Mouse (Mus musculus) hindbrain, embryonic 10.5 days (tissue): ENCODE results near the gene Dlg5. TPM values are rescaled to one million over a fixed set of nuclear protein-coding genes. Genes with fewer than 3 reads are reported as not detected.
A peak's percentile ranks its signal among the peaks of the same experiment; 100 is the strongest.

Source experiments
- DNase-seq: peaks from one replicate; pipeline ENCODE4 v3.0.0-alpha.2; 2017; ENCODE audit warnings: low spot score
- H3K27ac ChIP-seq: fragments of 300-500 bp; sonication (generic); 2 replicates; pipeline ENCODE4 v1.5.1; 2016; ENCODE audit warnings: mild to moderate bottlenecking, moderate library complexity
- H3K27me3 ChIP-seq: fragments of 300-500 bp; sonication (generic); 2 replicates; pipeline ENCODE4 v1.6.1; 2016; ENCODE audit warnings: mild to moderate bottlenecking; ENCODE audit not compliant: poor library complexity, insufficient read depth, severe bottlenecking
- H3K36me3 ChIP-seq: fragments of 300-500 bp; sonication (generic); 2 replicates; pipeline ENCODE4 v1.6.1; 2016; ENCODE audit warnings: mild to moderate bottlenecking, moderate library complexity
- H3K4me1 ChIP-seq: fragments of 300-500 bp; sonication (generic); replicated peaks from 2 replicates; pipeline ENCODE4 v1.6.1; 2016; ENCODE audit warnings: mild to moderate bottlenecking
- H3K4me3 ChIP-seq: fragments of 300-500 bp; sonication (generic); 2 replicates; pipeline ENCODE4 v1.5.1; 2016; ENCODE audit warnings: mild to moderate bottlenecking, moderate library complexity
- H3K9me3 ChIP-seq: fragments of 300-500 bp; sonication (generic); 2 replicates; pipeline ENCODE4 v1.6.1; 2016; ENCODE audit warnings: mild to moderate bottlenecking, moderate library complexity
- WGBS: fragments of 180-500 bp; shearing (Covaris S2); methylation state at CpG from one replicate; pipeline ENCODE4 v1.1.7; 2016; 5-methylcytosine and 5-hydroxymethylcytosine counted together
- polyA plus RNA-seq: library from polyadenylated mRNA; unstranded; fragments of >200 nt; fragmentation: Nextera tagmentation; extraction: Ambion mirVana; gene quantifications from 2 replicates; pipeline ENCODE4 v1.2.1, GENCODE M21; 2016

Dlg5 gene
- polyA plus RNA-seq, 1 experiment from 2014 or later = 12.7 TPM

DNA sequence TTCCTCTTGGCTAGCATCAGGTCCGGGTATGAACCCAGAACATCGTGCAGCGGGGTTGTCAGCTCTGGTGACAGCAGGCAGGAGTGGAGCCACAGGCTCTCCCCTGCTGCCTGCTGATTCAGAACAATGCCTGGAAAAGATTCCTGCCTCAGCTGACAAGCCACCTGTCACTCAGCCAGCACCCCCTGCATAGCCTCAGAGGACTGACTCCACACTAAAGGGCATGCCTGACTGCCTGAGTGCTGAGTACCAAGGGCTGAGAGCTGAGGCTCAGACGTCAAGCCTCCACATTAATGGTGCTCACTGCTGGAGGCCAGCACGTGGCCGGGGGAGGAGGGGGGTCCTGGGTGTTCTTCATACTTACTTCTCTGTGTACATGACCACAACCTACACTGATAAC lies 72.4 kb downstream of the Dlg5 start:
- H3K9me3 ChIP-seq = no peaks in the 10 kb centered on the region
- no peak overlapping the region for H3K27ac ChIP-seq
- 46% methylated on average over 6 of the region's 6 CpGs for WGBS

DNA sequence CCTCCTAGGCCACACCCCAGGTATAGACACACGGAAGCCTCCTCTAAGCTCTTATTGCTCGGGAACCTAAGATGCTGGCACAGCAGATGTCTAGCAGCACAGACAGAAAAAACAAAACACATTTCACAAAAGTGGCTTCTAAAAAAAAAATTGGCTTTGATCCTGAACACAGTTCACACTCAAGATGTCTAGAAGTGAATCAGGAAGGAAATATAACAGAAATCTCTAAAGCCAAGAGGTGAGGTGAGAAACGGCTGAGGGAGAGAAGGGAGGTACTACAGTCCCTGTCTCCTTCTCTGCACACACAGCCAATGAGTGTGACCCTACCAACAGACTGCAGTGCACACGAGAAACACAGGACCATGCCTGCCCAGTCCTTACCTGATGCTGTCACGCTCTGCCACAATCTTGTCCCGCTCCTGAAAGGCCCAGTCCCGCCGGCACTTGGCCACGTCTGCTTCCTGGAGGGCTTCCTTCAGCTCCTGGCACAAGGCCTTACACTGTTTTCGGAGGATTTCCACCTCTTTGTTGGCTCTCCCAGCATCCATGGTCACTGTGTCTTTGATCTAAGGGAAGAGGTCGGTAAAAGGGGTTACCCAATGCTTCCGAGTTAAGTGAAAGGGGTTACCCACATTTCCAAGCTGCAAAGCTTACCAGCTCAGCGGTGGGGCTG lies 73.9 kb downstream of the Dlg5 start:
- Histone ChIP-seq H3K9me3 (no peaks in the 10 kb centered on the region), H3K4me1 (peaks cover 11% of the 10 kb centered on the region; the same call in 1 of the 2 replicates), H3K27ac (no peak overlapping the region), H3K27me3 (no peaks in the 10 kb centered on the region), H3K36me3 (peaks cover 94% of the 10 kb centered on the region), H3K4me3 (no peak overlapping the region)
- 83% methylated on average over 13 of the region's 13 CpGs for WGBS
- no peak for DNase-seq

More for the DNA sequence above, 72.4 kb downstream of the Dlg5 start:
- no peaks in the 10 kb centered on the region for H3K27me3 ChIP-seq
- H3K36me3 ChIP-seq = peaks cover 89% of the 10 kb centered on the region
- no peak for DNase-seq
- peaks cover 22% of the 10 kb centered on the region for H3K4me1 ChIP-seq
- H3K4me3 ChIP-seq = no peak overlapping the region

- no peak overlapping the region for H3K4me3 ChIP-seq
- no peak for DNase-seq
- H3K4me1 ChIP-seq = no peaks in the 10 kb centered on the region
- no peaks in the 10 kb centered on the region for H3K9me3 ChIP-seq
- H3K27me3 ChIP-seq = no peaks in the 10 kb centered on the region
- H3K36me3 ChIP-seq = peaks cover 90% of the 10 kb centered on the region
- H3K27ac ChIP-seq = no peak overlapping the region
- WGBS = 93% methylated on average over 8 of the region's 8 CpGs
Observed at GRCm38 (mm10) chr14:24166046-24166445, 79.7 kb downstream of the Dlg5 start.

DNA sequence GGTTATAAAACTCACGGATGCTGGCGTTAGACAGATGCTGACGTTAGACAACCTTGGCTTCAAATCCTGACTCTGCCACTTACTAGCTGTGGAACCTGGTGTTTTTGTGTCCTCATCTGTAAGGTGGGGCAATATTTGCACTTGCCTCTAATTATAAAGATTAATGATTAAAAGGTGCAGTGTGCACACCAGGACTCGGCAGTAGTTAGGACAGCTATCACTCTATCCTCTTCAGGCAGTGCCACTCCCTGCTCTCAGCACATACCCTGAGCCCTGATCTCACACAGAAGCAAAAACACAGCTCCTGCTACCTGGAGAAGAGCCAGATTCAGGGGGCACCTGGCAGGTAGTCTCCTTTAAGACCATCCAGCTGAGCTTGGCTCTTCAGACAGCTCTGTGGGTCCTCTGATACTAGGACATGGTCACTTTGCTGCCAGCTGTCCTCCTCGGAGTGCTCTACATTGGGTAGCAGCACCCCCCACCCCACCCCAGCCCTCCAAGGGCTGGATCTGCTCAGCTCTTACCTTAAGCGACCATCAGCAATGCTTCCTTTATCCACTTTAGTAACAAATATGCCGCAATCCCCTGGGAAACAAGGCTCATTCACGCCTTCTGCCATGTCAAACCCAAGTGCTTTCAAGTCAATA lies 80.9 kb downstream of the Dlg5 start:
- Histone ChIP-seq H3K4me3 (no peak overlapping the region), H3K4me1 (no peaks in the 10 kb centered on the region), H3K9me3 (no peaks in the 10 kb centered on the region), H3K36me3 (peaks cover 87% of the 10 kb centered on the region), H3K27me3 (no peaks in the 10 kb centered on the region), H3K27ac (no peak overlapping the region)
- 93% methylated on average over 8 of the region's 8 CpGs for WGBS
- DNase-seq = no peak

DNA sequence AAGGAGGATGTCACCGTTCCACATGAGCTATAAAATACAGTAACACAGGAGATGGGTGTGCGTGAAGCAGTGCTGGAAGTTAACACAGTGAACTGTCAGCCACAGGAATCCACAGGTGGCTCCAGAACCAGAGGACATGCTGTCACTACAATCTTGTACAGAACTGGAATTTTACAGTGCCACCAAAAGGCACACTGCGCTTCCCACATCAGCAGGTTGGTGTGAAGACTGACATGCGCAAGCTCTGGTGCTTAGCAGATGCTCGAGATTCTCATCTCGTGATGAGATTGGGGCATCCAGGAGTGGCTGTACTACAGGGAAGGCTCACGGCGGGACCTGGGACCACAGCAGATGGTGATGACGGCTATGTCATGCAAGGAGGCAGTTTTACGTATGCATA lies 82.9 kb downstream of the Dlg5 start:
- 94% methylated on average over 10 of the region's 10 CpGs for WGBS
- no peak overlapping the region for H3K27ac ChIP-seq
- H3K9me3 ChIP-seq = no peaks in the 10 kb centered on the region
- H3K4me1 ChIP-seq = no peaks in the 10 kb centered on the region
- peaks cover 81% of the 10 kb centered on the region for H3K36me3 ChIP-seq
- DNase-seq = no peak
- no peak overlapping the region for H3K4me3 ChIP-seq
- no peaks in the 10 kb centered on the region for H3K27me3 ChIP-seq

GRCm38 (mm10) chr14:24148892-24149291 lies 96.8 kb downstream of the Dlg5 start:
- WGBS = 90% methylated on average over 2 of the region's 2 CpGs
- H3K4me1 ChIP-seq = peaks cover 14% of the 10 kb centered on the region
- H3K36me3 ChIP-seq = peaks cover 99% of the 10 kb centered on the region
- H3K27ac ChIP-seq = no peak overlapping the region
- no peak for DNase-seq
- H3K4me3 ChIP-seq = no peak overlapping the region
- no peaks in the 10 kb centered on the region for H3K27me3 ChIP-seq
- no peaks in the 10 kb centered on the region for H3K9me3 ChIP-seq

GRCm38 (mm10) chr14:24144821-24145220 lies 100.9 kb downstream of the Dlg5 start:
- H3K9me3 ChIP-seq = no peaks in the 10 kb centered on the region
- H3K27me3 ChIP-seq = no peaks in the 10 kb centered on the region
- H3K27ac ChIP-seq = peak overlapping the region; percentile 64; the same call in 1 of the 2 replicates
- H3K36me3 ChIP-seq = peaks cover 86% of the 10 kb centered on the region
- no peak for DNase-seq
- H3K4me3 ChIP-seq = no peak overlapping the region
- WGBS = 71% methylated on average over 3 of the region's 3 CpGs
- peaks cover 22% of the 10 kb centered on the region for H3K4me1 ChIP-seq

- Histone ChIP-seq H3K27ac (peak overlapping the region; percentile 64), H3K4me1 (peaks cover 22% of the 10 kb centered on the region), H3K36me3 (peaks cover 86% of the 10 kb centered on the region), H3K9me3 (no peaks in the 10 kb centered on the region), H3K4me3 (no peak overlapping the region), H3K27me3 (no peaks in the 10 kb centered on the region)
- peak; percentile 47 for DNase-seq
- 44% methylated on average over 8 of the region's 8 CpGs for WGBS
Observed at GRCm38 (mm10) chr14:24144421-24144820, 101.3 kb downstream of the Dlg5 start.

DNA sequence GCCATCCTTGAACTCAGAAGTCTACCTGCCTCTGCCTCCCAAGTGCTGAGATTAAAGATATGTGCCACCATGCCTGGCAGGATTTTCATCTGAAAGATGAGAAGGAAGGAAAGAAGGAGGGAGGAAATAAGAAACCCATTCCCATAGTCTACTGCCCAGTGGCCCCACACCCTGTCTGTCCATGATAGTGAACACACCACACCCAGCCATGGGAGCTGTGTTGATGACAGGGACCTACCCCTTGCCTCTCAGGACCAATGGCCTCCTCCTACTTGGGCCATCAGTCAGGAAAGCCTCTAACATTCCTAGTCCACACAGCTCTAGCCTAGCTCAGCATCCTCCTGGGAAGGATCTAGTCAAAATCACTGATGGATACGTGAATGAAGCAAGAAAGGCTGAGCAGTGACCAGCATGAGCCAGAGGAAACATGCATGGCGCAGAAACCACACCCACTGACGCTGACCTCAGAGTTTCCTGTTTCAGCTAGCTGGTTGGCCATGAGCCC lies 102.7 kb downstream of the Dlg5 start:
- WGBS = 84% methylated on average over 3 of the region's 3 CpGs
- peaks cover 86% of the 10 kb centered on the region for H3K36me3 ChIP-seq
- H3K4me3 ChIP-seq = no peak overlapping the region
- H3K4me1 ChIP-seq = peaks cover 22% of the 10 kb centered on the region
- H3K27ac ChIP-seq = peak overlapping the region; percentile 41; the same call in 1 of the 2 replicates
- no peaks in the 10 kb centered on the region for H3K9me3 ChIP-seq
- DNase-seq = no peak
- no peaks in the 10 kb centered on the region for H3K27me3 ChIP-seq

DNA sequence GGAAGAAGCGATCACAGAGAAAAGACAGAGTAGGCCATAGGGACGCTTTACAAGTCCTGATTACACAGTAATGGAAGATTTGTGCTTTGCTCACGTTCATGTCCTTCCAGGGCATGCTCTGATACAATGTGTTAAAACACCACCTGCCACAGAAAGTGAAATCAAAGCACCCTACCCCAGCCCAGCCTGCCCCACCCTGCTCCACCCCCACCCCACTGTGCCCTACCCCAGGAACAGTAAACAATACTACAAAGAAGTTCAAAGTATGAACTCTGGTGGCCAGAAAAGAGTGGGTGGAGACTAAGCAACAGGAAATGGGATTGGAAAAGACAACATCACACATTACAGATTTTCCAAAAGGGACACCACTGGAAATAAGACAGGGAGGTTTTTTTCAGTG lies 104.0 kb downstream of the Dlg5 start:
- DNase-seq = no peak
- no peaks in the 10 kb centered on the region for H3K27me3 ChIP-seq
- peaks cover 22% of the 10 kb centered on the region for H3K4me1 ChIP-seq
- no peak overlapping the region for H3K4me3 ChIP-seq
- 86% methylated on average over 3 of the region's 3 CpGs for WGBS
- peaks cover 86% of the 10 kb centered on the region for H3K36me3 ChIP-seq
- no peak overlapping the region for H3K27ac ChIP-seq
- no peaks in the 10 kb centered on the region for H3K9me3 ChIP-seq

DNA sequence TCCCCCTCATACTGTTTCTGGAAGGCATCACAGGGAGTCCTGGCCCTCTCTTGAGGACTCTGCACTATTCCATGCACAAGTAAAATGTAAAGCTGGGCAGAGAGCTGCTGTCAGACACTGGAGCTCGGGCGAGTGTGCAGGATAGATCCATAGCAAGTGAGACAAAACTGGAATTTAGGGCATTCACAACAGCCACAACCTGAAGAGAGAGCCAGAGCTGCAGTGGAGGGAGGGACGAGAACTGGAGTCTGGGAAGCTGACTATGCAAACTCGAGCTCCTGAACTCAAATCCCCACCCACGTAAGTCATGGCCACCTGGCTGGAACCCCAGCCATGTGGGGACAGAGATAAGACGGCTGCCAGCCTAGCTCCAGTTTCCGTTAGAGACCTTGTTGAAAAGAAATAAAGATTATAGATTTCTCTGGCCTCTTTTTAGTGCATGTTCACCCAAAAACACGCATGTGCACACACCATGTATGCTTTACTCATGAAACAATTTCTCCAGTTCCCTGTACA lies 105.4 kb downstream of the Dlg5 start:
- WGBS = 84% methylated on average over 8 of the region's 8 CpGs
- Histone ChIP-seq H3K9me3 (no peaks in the 10 kb centered on the region), H3K27me3 (no peaks in the 10 kb centered on the region), H3K4me3 (no peak overlapping the region), H3K4me1 (peaks cover 22% of the 10 kb centered on the region), H3K27ac (no peak overlapping the region), H3K36me3 (peaks cover 86% of the 10 kb centered on the region)
- DNase-seq = no peak

DNA sequence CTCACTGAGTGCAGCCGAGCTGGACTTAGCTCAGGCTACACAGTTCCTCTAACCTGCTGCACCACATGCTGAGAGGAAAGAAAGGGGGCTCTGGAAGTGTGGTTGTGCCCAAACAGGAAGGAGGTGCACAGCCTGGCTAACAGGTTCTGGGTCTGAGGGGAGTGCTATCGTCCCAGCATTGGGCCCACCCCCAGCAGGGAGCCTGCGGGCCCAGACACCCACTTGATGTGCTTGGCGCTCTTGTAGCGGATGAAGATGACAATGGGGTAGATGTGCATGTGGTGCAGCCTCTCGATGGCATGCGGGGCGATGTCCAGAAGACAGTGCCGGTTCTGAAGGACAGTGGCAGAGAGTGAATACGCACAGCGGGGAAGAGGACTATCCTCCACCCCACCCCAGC lies 108.8 kb downstream of the Dlg5 start:
- H3K36me3 ChIP-seq = peaks cover 76% of the 10 kb centered on the region

GRCm38 (mm10) chr14:24134623-24135290 lies 111.0 kb downstream of the Dlg5 start:
- 88% methylated on average over 7 of the region's 7 CpGs for WGBS
- H3K9me3 ChIP-seq = no peaks in the 10 kb centered on the region
- no peak overlapping the region for H3K4me3 ChIP-seq
- no peaks in the 10 kb centered on the region for H3K27me3 ChIP-seq
- H3K27ac ChIP-seq = no peak overlapping the region
- H3K36me3 ChIP-seq = peaks cover 60% of the 10 kb centered on the region
- H3K4me1 ChIP-seq = no peaks in the 10 kb centered on the region
- DNase-seq = no peak

More for the DNA sequence above, 108.8 kb downstream of the Dlg5 start:
- Histone ChIP-seq H3K4me3 (no peak overlapping the region), H3K9me3 (no peaks in the 10 kb centered on the region), H3K27ac (no peak overlapping the region), H3K27me3 (no peaks in the 10 kb centered on the region), H3K4me1 (no peaks in the 10 kb centered on the region)
- DNase-seq = no peak
- WGBS = 88% methylated on average over 11 of the region's 11 CpGs
